Mouse (Mus musculus) embryonic fibroblast, embryonic 13.5 days (primary cell): ENCODE measurements around the gene H2-M3. TPM values are rescaled to one million over a fixed set of nuclear protein-coding genes. Genes with fewer than 3 reads are reported as not detected.

ENCODE experiments used
- H3K27ac ChIP-seq: 2 replicates; pipeline ENCODE4 v1.5.1; 2012; ENCODE audit warnings: low read length, control low read depth, inconsistent platforms; ENCODE audit not compliant: insufficient read depth
- H3K4me1 ChIP-seq: 2 replicates; pipeline ENCODE4 v1.6.1; 2011; ENCODE audit warnings: low read length; ENCODE audit not compliant: control insufficient read depth, insufficient read depth
- H3K4me3 ChIP-seq: 2 replicates; pipeline ENCODE4 v1.5.1; 2011; ENCODE audit warnings: mild to moderate bottlenecking, control low read depth, low read length; ENCODE audit not compliant: insufficient read depth
- CTCF ChIP-seq: IDR thresholded peaks from 2 replicates; pipeline ENCODE4 v1.5.1; 2011; ENCODE audit warnings: mild to moderate bottlenecking, control low read depth, low read length, moderate library complexity, borderline replicate concordance; ENCODE audit not compliant: insufficient read depth
- POLR2A ChIP-seq: IDR thresholded peaks from 2 replicates; pipeline ENCODE4 v1.6.1; 2011; ENCODE audit warnings: low read depth, mild to moderate bottlenecking, control low read depth, low read length, moderate library complexity
- polyA plus RNA-seq: library from polyadenylated mRNA; stranded (reverse); fragments of >200 nt; gene quantifications from 2 replicates; pipeline ENCODE4 v1.2.4, GENCODE M21; 2011; ENCODE audit warnings: low read depth; ENCODE audit not compliant: missing spikeins, insufficient read length

The H2-M3 gene
- polyA plus RNA-seq, 1 experiment, result 5.7 TPM

GRCm38 (mm10) chr17:37280331-37280730 is 10.3 kb downstream of the H2-M3 start:
- Histone ChIP-seq H3K27ac (no peak overlapping the region), H3K4me3 (no peak overlapping the region), H3K4me1 (peaks cover 2% of the 10 kb centered on the region; the same call in 1 of the 2 replicates)
- TF ChIP-seq POLR2A (no peak), CTCF (no peak)

GRCm38 (mm10) chr17:37283360-37283759 is 13.3 kb downstream of the H2-M3 start, which contains the start of gene Olfr99:
Olfr99 (minus strand) TSS chr17:37283460.
- TF ChIP-seq POLR2A (no peak), CTCF (no peak)
- no peaks in the 10 kb centered on the region for H3K4me1 ChIP-seq
- no peak within 1 kb of the TSS for H3K27ac ChIP-seq
- H3K4me3 ChIP-seq, result no peak within 1 kb of the TSS

GRCm38 (mm10) chr17:37304213-37304612 is 34.2 kb downstream of the H2-M3 start, which contains the start of gene Olfr101:
Olfr101 (minus strand) TSS chr17:37304313.
- no peak for TF ChIP-seq CTCF
- no peak for TF ChIP-seq POLR2A
- H3K4me1 ChIP-seq, result no peaks in the 10 kb centered on the region
- no peak within 1 kb of the TSS for H3K27ac ChIP-seq
- H3K4me3 ChIP-seq, result no peak within 1 kb of the TSS

GRCm38 (mm10) chr17:37308483-37308882 is 38.5 kb downstream of the H2-M3 start:
- H3K27ac ChIP-seq, result no peak overlapping the region

GRCm38 (mm10) chr17:37310146-37310699 is 40.2 kb downstream of the H2-M3 start:
- H3K4me3 ChIP-seq, result no peak overlapping the region
- TF ChIP-seq POLR2A (no peak), CTCF (no peak)
- no peak overlapping the region for H3K27ac ChIP-seq
- no peaks in the 10 kb centered on the region for H3K4me1 ChIP-seq

More at GRCm38 (mm10) chr17:37308483-37308882, 38.5 kb downstream of the H2-M3 start:
- TF ChIP-seq POLR2A (no peak), CTCF (no peak)
- no peak overlapping the region for H3K4me3 ChIP-seq
- no peaks in the 10 kb centered on the region for H3K4me1 ChIP-seq

- TF ChIP-seq POLR2A (no peak), CTCF (no peak)
- H3K4me3 ChIP-seq, result no peak within 1 kb of the TSS
- H3K27ac ChIP-seq, result no peak within 1 kb of the TSS
- H3K4me1 ChIP-seq, result no peaks in the 10 kb centered on the region
These were observed 46.9 kb downstream of the H2-M3 start, which contains the start of gene Olfr102 for GRCm38 (mm10) chr17:37316954-37317353. Olfr102 (minus strand) TSS chr17:37317054.

Other genes with a start within 250 kb of the H2-M3 start
- gene Mog, start 246.8 kb upstream of the H2-M3 start, polyA plus RNA-seq, result not detected in 2 replicates
- gene Gabbr1, start 224.3 kb upstream of the H2-M3 start, polyA plus RNA-seq, result 49.1 and 56.8 TPM in 2 replicates
- gene Olfr90, start 181.7 kb upstream of the H2-M3 start, polyA plus RNA-seq, result not detected in 2 replicates
- not detected in 2 replicates for gene Olfr91, start 171.9 kb upstream of the H2-M3 start, polyA plus RNA-seq
- gene Olfr92, start 150.1 kb upstream of the H2-M3 start, polyA plus RNA-seq, result not detected in 2 replicates
- gene Olfr93, start 108.7 kb upstream of the H2-M3 start, polyA plus RNA-seq, result not detected in 2 replicates
- gene Ubd, start 76.3 kb upstream of the H2-M3 start, polyA plus RNA-seq, result not detected in 2 replicates
- gene Olfr94, start 69.2 kb upstream of the H2-M3 start, polyA plus RNA-seq, result not detected in 2 replicates
- not detected in 2 replicates for gene Olfr95, start 57.1 kb upstream of the H2-M3 start, polyA plus RNA-seq
- not detected in 2 replicates for gene Olfr96, start 50.1 kb upstream of the H2-M3 start, polyA plus RNA-seq
- gene Olfr97, start 32.9 kb upstream of the H2-M3 start, polyA plus RNA-seq, result not detected in 2 replicates
- not detected in 2 replicates for gene Olfr98, start 6.5 kb upstream of the H2-M3 start, polyA plus RNA-seq
- gene Olfr99, start 13.2 kb downstream of the H2-M3 start, polyA plus RNA-seq, result not detected in 2 replicates
- not detected in 2 replicates for gene Olfr101, start 34.1 kb downstream of the H2-M3 start, polyA plus RNA-seq
- not detected in 2 replicates for gene Olfr102, start 46.8 kb downstream of the H2-M3 start, polyA plus RNA-seq
- gene Olfr103, start 69.5 kb downstream of the H2-M3 start, polyA plus RNA-seq, result not detected in 2 replicates
- not detected in 2 replicates for gene Olfr104-ps, start 89.4 kb downstream of the H2-M3 start, polyA plus RNA-seq
- not detected in 2 replicates for gene Olfr105-ps, start 108.8 kb downstream of the H2-M3 start, polyA plus RNA-seq
- not detected in 2 replicates for gene Olfr106-ps, start 120.2 kb downstream of the H2-M3 start, polyA plus RNA-seq
- gene Olfr107, start 129.0 kb downstream of the H2-M3 start, polyA plus RNA-seq, result not detected in 2 replicates
- gene Olfr108, start 175.3 kb downstream of the H2-M3 start, polyA plus RNA-seq, result not detected in 2 replicates
- not detected in 2 replicates for gene Olfr109, start 188.7 kb downstream of the H2-M3 start, polyA plus RNA-seq
- not detected in 2 replicates for gene H2-M2, start 213.3 kb downstream of the H2-M3 start, polyA plus RNA-seq
- gene Olfr110, start 222.2 kb downstream of the H2-M3 start, polyA plus RNA-seq, result not detected in 2 replicates
- not detected in 2 replicates for gene Olfr111, start 237.8 kb downstream of the H2-M3 start, polyA plus RNA-seq